Mouse (Mus musculus) cerebellum, postnatal 36 days (tissue): ENCODE measurements around the gene Gm21616.
"Not testable (repeated sequence)": the region's sequence is repeated elsewhere in the genome, so short reads cannot be mapped to it uniquely, and the experiment has no call there.

Source experiments
- DNase-seq, 2 experiments: peaks; one replicate each; pipeline ENCODE4 v3.0.0; 2021 to 2022; ENCODE audit warnings: mixed read lengths in 2 of 2

The Gm21616 gene

DNA sequence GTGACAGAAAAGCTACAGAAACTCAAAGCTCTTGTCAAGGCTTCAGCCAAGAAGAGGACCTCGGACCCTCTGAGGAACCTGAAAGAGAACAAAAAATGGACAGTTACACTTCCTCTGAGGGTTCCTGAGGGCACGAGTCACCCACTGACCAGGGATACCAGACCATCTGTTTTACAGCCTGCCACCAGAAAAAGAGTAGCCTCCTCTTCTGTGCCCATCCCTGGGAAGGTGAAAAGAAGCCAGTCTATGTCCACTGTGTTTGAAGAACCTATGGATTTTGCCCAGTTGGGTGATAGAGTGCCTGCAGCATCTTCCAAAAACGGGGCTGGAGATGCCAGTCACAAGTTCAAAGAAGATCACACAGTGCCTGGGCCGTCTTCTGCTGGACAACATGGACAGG, at the start of gene Gm21616:
Gm21616 (plus strand) TSS at position 301 of the 400 bp plus-strand sequence.
- DNase-seq, result not testable (repeated sequence)
